Mouse (Mus musculus) testis, postnatal 14 days (tissue): ENCODE measurements around the gene Ppfia4.

Experiments
- DNase-seq: peaks from one replicate; pipeline ENCODE4 v3.0.0; 2021; ENCODE audit warnings: low spot score

Ppfia4 gene

DNA sequence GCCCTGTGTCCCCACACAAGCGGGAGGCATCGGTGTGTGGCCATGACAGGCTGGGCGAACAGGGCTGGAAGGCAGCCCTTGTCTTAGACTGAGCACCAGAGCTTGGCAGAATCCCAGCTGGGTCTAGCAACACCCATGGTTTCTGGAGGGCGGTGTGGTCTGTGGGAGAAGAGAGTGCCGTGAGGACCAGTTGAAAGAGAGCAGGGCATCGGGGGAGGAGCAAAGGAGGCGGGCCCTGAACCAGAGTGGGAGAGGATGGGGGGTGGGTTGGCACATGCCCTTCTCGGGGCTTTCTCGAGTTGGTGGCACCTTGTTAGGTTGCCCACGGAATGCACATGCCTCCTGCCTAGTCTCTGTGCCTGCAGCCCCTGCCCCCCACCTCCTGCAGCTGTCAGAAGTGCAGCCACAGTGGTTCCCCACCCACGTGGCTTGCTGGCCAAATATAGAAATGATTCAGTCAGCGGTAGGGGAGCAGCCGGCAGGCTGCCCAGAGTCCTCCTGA lies at the start of gene Ppfia4:
Ppfia4 (minus strand) TSS at position 159 of the 502 bp plus-strand sequence.
- DNase-seq: no peak

DNA sequence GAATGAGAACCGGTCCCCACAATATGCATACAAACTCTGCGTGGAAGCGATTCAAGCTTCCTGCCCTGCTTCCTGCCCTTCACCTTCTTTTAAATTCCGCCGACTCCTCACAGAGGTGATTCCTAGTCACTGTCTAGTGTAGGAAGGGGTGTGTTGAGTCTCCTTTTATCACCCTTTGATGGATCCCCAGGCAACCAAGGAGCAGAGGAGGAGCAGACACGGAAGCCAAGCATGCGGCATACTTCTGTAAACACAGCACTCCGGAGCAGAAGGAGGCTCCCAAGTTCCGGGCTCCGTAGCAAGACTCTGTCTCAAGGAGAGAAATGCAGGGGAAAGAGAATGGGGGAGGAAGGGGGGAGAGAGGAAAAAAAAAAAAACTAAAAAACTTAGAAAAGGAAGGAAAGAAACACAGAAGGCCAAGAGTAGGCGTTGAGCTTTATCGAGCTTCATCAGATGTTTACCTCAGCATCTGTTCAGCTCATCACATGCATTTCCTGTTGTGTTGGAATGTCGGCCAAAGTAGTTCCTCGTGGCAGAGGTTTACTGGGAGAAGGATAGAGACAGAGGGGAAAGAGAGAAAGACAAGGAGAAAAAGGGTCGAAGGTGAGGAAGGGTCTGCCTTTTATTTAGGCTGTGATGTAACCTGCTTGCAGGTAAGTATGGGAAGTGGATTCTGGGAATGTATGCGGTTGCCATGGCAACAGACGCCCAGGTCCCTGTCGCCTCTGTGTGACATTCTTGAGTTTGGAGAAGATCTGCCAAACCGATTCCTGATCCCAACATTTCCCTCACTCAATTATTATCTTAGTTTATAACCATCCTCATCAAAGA lies 49.3 kb upstream of the Ppfia4 start:
- DNase-seq: no peak

DNA sequence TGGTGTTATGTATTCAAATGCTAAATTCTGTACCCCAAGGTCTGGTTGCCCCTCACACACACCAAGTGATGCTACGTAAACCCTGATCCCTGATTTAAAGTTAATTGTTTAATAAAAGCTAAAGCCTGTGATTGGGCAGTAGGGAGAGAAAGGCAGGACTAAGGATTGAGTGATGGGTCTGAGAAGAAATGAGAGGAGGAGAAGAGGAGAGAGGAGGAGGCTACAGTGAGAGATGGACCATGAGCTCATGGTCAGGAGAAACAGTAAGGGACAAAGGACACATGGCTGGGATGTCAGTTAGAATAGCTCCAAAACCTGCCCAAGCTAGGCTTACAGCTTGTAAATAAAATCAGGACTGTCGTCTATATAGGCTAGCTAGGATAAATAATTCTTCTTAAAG lies 48.3 kb upstream of the Ppfia4 start:
- no peak for DNase-seq

DNA sequence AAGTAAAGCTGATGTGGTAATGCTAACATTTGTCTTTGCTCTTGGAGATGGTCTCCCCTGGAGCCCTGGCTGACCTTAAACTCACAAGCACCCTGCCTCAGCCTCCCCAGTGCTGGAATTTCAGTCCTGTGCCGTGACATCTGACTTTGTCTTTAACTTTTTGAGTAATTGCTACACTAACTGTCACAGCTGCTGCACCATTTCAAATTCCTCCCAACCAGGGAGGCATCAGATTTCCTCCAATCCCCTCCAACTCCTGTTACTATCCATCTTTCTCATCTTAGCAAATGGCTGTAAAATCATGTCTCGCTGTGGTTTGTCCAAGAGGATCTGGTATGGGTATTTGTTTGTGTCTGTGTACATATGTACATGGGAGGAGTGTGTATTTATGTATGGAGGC lies 41.4 kb upstream of the Ppfia4 start:
- DNase-seq: no peak

DNA sequence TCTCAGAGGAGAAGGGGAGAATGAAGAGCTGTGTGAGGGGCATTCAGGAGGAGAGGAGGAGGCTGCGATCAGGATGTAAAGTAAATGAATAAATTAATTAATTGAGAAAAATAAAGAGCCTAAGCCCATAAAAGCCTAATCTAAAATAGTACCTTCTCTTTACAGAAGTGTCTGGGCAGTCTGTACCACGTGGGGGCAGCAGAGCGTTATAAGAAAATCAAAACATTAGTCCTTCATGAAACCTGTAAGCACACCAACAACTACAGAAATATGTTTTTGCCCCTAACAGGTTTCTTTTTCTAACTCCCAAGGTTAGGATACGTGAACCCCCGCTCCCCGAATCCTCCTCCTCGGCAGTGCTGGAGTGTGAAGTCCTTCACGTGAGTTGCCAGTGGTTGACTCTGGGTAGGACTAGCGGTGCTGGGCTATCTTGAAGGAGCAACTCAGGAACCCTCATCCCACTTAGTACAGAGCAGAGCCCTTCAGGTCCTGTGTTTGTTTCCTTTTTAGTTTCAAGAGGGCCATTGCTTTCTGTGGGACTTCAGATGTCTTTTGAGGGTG lies 36.1 kb upstream of the Ppfia4 start:
- DNase-seq: peak; percentile 48

DNA sequence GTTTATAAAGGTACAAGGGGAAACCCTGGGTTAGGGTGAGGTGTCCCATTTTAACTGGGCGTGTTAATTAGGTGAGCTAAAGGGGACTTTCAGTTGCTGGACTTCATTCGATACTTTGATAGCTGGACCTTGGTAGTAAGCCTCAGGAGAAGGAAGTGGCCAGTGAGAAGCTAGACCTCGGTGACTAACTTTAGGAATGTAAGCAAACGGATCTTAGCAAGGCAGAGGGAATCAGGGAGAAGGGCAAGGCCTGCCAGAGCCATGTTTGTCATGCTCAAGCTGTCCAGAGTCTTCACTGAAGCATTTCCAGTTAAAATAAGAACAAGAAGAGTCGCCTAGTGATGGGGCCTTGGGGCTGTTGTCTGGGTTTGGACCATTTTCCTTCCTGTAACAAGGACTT lies 32.8 kb upstream of the Ppfia4 start:
- no peak for DNase-seq

DNA sequence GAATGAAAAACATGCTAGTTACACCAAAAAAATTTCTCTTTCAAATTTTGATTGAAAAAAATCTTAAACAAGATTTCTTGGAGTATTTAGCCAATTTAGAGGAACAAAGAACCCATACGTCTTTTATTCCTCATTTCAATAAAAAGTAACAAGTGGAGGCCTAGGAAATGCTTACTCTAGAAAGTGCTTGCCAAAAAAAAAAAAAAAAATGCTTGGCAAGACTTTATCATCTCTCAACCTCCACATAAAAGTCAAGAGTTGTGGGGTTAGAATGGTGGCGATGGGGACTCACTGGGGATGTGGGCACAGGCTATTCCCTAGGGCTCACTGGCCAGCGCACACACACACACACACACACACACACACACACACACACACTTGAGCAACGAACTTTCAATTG lies 30.5 kb upstream of the Ppfia4 start:
- no peak for DNase-seq

DNA sequence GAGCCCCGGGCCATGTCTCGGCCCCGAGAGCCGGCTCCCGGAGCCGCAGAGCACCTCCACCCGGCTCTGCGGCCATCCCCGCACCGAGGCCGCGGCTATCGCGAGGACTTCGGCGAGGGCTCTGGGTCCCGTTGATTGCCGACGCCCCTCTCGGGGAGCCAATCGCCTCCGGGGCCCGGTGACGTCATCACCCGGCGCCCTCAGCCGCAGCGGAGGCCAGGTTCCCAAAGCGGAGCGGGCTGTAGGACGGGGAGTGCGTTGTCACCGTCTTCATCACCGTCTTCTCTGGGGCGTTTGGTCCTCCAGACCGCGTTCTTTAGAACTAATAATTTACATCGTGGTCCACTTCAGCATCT lies 29.1 kb upstream of the Ppfia4 start, which contains the start of gene Tmem183a:
Tmem183a (minus strand) TSS at position 123 of the 356 bp plus-strand sequence.
- DNase-seq: peak; percentile 97

DNA sequence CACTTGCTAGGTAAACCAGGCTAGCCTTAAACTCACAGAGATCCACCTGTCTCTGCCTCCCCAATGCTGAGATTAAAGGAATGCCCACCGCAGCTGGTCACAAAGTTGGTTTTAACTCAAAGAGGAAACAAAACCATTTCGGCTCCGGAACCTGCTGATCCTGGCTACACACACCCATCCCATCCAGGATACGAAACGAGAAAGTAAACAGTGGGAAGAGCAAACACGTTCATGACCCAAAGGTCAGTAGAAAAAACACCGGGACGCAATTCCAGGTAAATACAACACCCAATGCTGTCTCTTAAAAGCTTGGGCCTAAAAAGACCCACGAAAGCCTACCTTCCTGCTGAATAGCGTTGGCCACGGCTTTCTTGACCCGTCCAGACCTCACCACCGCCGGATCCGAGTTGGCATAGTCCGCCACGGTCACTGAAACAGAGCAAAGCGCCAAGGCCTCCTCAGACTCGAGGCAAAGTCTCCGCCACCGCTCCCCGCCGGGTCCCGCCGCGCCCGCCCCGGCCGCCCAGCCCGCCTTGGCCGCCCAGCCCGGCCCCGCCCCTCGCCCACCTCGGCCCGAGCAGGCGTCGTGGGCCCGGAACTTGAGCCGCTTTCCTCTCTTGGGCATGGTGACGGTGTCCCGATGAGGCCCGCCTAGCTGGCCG lies 28.6 kb upstream of the Ppfia4 start:
- no peak for DNase-seq

DNA sequence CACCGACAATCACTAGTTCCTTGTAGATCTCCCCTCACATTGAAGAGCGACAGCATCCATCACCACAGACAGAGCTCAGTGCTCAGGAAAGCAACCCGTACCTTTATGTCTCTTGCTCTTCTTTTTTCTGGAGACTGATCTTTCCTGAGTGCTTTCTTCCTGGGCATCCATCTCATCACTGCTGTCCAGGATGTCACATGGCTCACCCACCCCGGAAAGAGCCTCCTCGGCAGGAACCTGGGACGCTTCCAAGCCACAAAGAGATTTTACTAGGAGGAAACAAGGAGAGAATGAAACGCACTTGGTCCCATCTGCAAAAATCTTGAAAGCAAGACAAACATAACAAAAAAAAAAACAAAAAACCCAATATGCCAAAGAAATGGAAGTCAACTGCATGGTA lies 27.9 kb upstream of the Ppfia4 start:
- DNase-seq: no peak

DNA sequence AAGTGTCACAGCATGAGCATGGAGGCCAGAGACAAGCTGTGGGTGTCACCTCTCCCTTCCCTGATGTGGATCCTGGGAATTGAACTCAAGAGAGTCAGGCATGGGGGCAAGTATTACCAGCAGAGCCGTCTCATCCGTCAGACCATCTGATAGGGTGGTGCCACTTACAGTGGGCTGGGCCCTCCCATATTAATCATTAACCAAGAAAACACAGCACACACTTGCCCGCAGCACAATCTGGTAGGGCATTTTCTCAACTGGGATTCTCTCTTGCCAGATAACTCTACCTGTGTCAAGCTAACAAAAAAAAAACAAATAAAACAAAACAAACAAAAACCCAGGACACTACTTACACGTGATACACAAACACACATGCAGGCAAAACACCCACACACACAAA lies 24.7 kb upstream of the Ppfia4 start:
- no peak for DNase-seq

DNA sequence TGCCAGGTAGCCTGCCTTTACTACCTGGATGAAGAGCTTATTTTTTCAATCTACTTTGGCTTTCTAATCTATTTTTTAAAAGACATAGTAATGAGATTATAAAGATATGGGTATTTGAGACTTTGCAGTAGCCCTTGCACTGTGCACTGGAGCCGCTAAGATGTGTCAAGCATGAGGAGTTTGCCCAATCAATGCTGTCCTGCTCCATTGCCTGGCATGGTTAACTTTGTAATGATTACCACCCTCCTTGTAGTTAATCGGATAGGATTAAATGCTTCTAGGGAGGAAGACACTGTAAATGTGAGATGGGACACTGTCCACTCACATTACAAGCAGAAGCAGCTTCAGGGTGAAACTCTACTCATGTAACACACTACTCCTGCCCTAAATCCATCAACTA lies 20.6 kb upstream of the Ppfia4 start:
- DNase-seq: no peak

DNA sequence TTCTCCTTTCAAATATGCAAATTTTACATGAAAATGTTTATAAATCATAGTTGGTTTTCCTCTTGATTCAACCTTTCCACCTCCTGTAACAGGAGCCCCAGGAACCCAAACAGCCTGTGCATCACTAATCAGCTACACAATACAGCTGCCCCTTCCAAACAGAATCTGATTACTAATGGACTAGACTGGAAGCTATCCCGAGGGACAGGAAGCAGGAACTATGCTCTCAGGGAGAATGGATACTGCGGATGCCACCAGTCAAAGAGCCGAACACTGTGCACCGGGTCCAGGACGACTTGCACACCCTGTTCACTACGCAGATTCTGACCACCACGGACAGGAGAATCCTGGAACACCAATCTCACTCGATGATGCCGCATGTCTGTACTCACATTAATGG lies 15.1 kb upstream of the Ppfia4 start:
- DNase-seq: no peak

DNA sequence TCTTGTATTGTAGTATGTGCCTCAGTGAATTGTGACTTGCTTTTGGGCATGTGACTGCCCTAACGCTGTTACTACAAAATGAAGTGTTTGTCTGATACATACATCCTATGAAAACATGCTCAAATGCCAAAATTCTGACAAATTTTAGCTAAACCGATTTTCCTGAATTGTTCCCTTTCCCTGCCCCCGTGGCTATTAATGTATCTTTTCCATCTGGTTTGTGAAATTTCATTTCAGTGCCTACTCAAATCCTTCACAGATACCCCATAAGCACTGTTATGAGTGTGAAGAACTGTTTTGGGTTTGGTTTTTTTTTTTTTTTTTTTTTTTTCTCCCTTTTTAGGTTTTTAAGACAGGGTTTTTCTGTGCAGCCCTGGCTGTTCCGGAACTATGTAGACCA lies 12.3 kb upstream of the Ppfia4 start:
- DNase-seq: no peak

DNA sequence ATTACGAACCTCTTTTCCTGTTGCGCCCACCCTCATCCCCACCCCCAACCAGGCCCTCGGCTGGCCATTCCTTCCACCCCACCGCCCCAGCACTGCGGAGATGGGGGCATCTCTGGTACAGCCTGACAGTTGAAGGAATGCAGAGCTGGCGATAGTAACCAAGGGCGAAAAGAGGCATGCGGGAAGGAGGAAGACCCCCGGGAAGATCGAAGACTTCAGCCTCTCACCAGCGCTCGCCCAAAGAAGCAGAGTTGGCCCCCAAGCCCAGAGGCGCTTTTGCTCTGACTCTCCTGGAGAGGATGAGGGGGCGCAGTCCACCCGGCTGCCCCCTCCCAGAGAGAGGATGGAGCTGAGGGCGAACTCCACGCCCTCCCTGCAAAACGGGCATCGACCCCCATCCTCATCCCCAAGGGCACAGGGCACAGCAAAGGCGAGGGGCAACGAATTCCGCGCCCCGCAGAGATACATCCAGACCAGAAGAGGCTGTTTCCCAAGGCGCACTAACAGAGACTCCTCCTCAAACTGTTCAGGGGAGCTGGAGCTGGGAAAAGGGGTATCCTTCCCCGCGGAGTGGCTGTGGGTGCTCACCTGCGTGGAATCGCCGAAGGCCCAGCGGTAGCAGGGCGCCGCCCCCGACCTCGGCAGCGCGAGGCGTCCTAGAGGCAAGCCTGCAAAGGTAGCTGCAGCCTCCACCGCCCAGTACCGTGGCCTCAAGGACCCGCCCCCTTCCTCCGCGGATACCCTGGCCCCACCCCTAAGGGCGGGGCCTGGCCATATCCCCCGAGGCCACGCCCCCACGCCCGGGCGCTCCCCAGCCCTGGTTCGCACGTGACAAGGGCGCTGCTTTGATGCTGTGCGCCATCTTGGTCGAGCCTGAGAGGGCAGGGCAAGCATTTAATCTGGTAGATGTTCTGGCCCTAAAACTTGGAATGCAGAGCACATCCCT lies 11.6 kb upstream of the Ppfia4 start:
- peak; percentile 94 for DNase-seq

DNA sequence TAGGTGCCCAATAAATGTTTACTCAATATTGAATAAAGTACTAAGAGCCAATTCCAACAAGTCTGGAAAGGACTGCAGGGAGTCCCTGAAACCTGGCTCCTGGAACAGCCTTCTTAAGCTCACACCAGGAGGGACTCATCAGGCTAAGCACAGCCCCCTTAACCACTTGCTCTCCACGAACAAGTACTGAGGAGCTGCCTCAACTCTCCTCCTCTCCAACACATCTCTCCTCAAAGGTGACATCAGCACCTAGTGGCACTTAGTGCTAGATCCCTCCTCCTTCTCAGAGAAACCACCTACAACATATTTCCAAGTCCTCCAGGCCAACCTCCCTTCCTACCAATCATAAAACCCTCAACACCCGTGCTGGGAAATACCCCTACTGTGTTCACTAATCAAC lies 10.8 kb upstream of the Ppfia4 start:
- no peak for DNase-seq

DNA sequence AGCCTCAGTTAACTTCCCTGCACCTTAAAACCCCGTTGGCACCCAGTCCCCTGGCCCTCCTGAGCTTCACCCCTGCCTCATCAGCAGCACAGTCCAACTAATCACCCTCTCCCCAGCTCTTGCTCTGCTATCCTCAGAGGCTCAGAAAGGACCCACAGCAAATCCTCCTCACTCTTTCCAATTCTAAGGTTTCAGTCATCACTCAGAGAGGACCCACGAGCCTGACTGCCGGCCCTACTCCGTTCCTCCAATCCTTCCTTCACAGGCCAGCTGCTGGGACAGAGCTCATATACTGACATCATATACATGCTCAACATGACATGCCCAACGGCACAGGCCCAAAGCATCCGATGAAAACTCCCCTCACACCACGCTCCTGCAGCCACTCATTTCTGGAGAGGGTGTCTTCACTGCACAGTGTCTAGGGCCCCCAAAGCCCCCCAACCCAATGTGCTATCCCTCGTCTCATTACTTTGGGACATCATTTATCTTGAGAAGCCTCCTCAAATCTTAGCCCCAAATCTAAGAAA lies 10.1 kb upstream of the Ppfia4 start:
- DNase-seq: no peak

DNA sequence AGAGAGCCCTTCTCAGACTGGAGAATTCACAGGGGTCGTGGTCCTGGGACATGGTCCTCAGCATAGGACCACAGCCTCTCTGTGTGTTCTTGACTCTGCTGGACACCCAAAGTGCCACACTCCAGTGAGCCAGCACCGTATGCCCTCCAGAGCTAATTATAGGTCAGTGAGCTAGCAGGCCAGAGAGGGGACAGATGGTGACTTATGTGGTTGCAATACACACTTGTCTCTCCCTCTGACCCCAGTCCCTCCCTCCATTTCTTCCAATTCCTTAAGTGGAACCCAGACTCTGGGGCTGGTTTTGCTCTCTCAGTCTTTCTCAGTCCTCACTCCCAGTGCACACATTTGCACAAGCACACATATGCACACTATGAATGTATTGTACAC lies 9.5 kb upstream of the Ppfia4 start:
- no peak for DNase-seq

DNA sequence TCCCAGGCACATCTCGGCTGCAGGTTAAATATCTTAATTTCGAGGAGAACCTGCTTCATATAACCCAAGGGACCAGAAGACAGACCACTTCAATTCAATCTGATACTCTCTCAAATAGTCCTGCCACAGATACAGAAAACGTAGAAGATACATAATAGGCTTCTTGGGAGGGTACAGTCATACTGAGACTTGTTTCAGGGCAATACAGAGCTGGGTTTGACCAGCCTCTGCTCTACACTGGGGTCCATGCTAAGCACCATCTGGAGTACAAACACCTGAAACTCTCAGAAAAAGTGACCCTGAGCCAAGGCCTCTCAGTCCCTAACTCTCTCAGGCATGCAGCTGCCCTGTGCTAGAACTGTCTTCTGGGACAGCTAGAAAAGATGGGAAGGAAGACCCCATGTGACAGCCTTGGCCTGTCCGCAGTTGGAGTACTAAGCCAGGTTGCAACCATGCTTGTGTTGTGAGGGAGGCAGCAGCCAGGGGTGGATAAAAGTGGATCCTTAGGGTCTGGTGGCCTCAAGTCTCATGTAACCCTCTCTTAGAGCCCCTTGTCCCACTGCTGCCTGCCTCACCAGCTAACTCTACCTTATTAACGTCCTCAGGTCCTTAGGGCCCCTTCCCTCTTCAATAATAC lies 9.0 kb upstream of the Ppfia4 start:
- no peak for DNase-seq

DNA sequence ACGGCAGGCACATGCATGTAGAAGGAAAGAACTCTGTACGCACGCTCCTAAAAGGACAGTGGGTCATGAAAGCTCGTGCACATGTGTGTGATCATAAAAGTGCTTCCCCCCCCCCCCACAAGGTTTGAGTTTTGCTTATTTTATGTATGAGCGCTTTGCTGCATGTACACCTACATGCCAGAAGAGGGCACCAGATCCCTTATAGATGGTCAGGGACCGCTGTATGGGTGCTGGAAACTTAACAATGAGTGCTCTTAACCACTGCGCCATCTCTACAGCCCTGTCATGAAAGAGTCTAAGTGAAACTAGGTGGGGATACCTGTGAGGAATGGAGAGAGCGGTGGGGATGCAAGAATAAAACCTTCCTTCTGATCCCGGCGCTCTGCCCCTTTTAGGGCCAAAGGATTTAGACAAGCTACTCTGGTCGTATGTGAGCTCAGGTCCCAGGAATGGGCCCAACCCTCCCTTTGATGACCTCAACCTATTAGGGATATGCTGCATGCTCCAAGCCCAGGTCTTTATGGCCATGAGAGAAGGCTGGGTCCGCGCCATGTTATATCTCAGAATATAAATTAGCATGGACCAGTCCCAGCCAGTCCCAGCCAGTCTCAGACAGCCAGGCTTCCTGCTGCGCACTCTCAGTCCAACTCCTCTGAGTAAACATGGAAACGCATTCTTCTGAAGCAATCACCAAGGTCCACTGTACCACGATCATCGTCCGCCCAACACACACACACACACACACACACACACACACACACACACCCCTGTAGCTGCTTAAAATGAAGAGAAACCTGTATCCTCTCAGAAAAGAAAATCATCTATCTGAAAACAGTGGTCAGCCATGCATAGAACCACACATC lies 7.3 kb upstream of the Ppfia4 start:
- no peak for DNase-seq
